Comparison of ENCODE assay signal across 8 mouse cellular contexts in genomic region chr8:106399694-106400093, GRCm38 (mm10). TPM values are rescaled to one million over a fixed set of nuclear protein-coding genes. Genes with fewer than 3 reads are reported as not detected.
A peak's percentile ranks its signal among the peaks of the same experiment; 100 is the strongest.
DNase-seq lines count a peak whose midpoint lies in the region; ATAC-seq and TF ChIP-seq lines count a peak whose summit lies in the region.

No protein-coding gene starts in this region.

- no peak overlapping the region for H3K4me3 ChIP-seq in heart, adult 2 months
- no peak overlapping the region for H3K4me3 ChIP-seq in kidney, embryonic 15.5 days (replicated peaks)

- in situ Hi-C loops in Patski (cut with MboI; ENCODE audit: low pct_unique_long_range_greater_than_20kb) = loop anchor here (5.0 to 25.0 kb wide), 4 partner anchors 62 to 588 kb away; partner anchors contain the start of genes Esrp2, Prmt7, Slc7a6os and Smpd3

- H3K4me1 ChIP-seq in heart, adult 2 months (ENCODE audit: control insufficient read depth, insufficient read depth, low read length) = peaks cover 12% of the 10 kb centered on the region
- H3K4me1 ChIP-seq in kidney, embryonic 15.5 days = peaks cover 28% of the 10 kb centered on the region

- no peaks in the 10 kb centered on the region for H3K9me3 ChIP-seq in kidney, embryonic 15.5 days (replicated peaks)

- WGBS in heart, adult 2 months = 16% methylated on average over 8 of the region's 8 CpGs
- 25% methylated on average over 8 of the region's 8 CpGs for WGBS in kidney, embryonic 15.5 days

- peak overlapping the region; percentile 40 for H3K4me2 ChIP-seq in kidney, embryonic 15.5 days

- TF ChIP-seq CTCF in Patski (IDR thresholded peaks at IDR 0.05) = no peak
- TF ChIP-seq CTCF in heart, adult 2 months (IDR thresholded peaks at IDR 0.05) = no peak

- peak overlapping the region; percentile 70 for H3K27ac ChIP-seq in heart, adult 2 months
- peak overlapping the region; percentile 84 for H3K27ac ChIP-seq in kidney, embryonic 15.5 days

- no peaks in the 10 kb centered on the region for H3K27me3 ChIP-seq in Patski
- H3K27me3 ChIP-seq in heart, adult 2 months (ENCODE audit: control insufficient read depth, insufficient read depth, low read length) = no peaks in the 10 kb centered on the region
- H3K27me3 ChIP-seq in kidney, embryonic 15.5 days = no peaks in the 10 kb centered on the region

- peak; percentile 79 for TF ChIP-seq EP300 in heart, adult 2 months (IDR thresholded peaks at IDR 0.05; ENCODE audit: insufficient read depth, low read depth, low read length)

- intact Hi-C loops in heart, adult 2 months (cut with DNase I) = loop anchor here (5.0 kb wide), 2 partner anchors 137 to 187 kb away; partner anchors contain the start of genes Prmt7 and Slc7a6os

- no peaks in the 10 kb centered on the region for H3K36me3 ChIP-seq in heart, adult 2 months (ENCODE audit: control insufficient read depth, insufficient read depth, low read length)
- no peaks in the 10 kb centered on the region for H3K36me3 ChIP-seq in kidney, embryonic 15.5 days

- no peaks in the 10 kb centered on the region for H3K79me2 ChIP-seq in heart, adult 2 months (replicated peaks; ENCODE audit: control insufficient read depth, insufficient read depth, low read length)

- ATAC-seq in Patski = peak; percentile 79
- peak; percentile 80 for ATAC-seq in kidney, embryonic 15.5 days (replicated peaks; ENCODE audit: low FRiP score)

- DNase-seq in cerebellum, postnatal 14 days = peak; percentile 75 to 81
- DNase-seq in cerebellum, adult 9-10 months = no peak
- DNase-seq in Patski (ENCODE audit: low read depth, low spot score) = peak; percentile 92
- peak; percentile 82 to 90 for DNase-seq in heart, adult 2 months
- DNase-seq in ovary, postnatal 36 days (ENCODE audit: low spot score) = peak; percentile 60
- no peak for DNase-seq in embryo, embryonic 9.5 days (ENCODE audit: extremely low spot score)
- DNase-seq in thymus, postnatal 25 days = no peak

- POLR2A ChIA-PET in Patski (lab: Charles Lee) = interaction anchor here (0.6 kb wide), 1 partner anchor 52 kb away, joined by 6 read pairs; no protein-coding TSS in a partner anchor

- H3K9ac ChIP-seq in heart, adult 2 months (ENCODE audit: low read depth, low read length) = no peak overlapping the region
- 0 out of 2 replicates have a peak overlapping the region, but pooled peaks have one; percentile 17 for H3K9ac ChIP-seq in kidney, embryonic 15.5 days

- CTCF ChIA-PET in Patski (lab: Charles Lee) = interaction anchor here (0.6 kb wide), 1 partner anchor 116 kb away, joined by 5 read pairs; no protein-coding TSS in a partner anchor

- no peak for TF ChIP-seq POLR2A in heart, adult 2 months (IDR thresholded peaks at IDR 0.05; ENCODE audit: insufficient read depth, low read depth, low read length)

RNA-seq across cellular contexts. Expression of gene Zfp90, which starts 15.4 kb away (rescaled TPM):
- polyA plus RNA-seq in Patski (2021) = 17.5 TPM
- total RNA-seq in heart, adult 2 months (2021) = 1 to 10 TPM; 2.7 to 3.8 TPM
- polyA plus RNA-seq in heart, adult 2 months (2012; rRNA removed) = 1.8 and 2.8 TPM in 2 replicates
- polyA plus RNA-seq in kidney, embryonic 15.5 days (2015; fragmentation: Nextera tagmentation; extraction: Ambion mirVana) = 16.9 and 20.8 TPM in 2 replicates

Comparison
In these comparisons a context has a peak if more than half of its experiments do, and no peak if none do; other contexts are left out.
1. DNase-seq: peak in cerebellum, postnatal 14 days (2 of 2), Patski (single experiment), heart, adult 2 months (2 of 2) and ovary, postnatal 36 days (single experiment); none in cerebellum, adult 9-10 months (single experiment), embryo, embryonic 9.5 days (single experiment) and thymus, postnatal 25 days (single experiment).